Mouse (Mus musculus): ENCODE measurements around the gene Ddx27. TPM values are rescaled to one million over a fixed set of nuclear protein-coding genes. Genes with fewer than 3 reads are reported as not detected.
A peak's percentile ranks its signal among the peaks of the same experiment; 100 is the strongest.

The Ddx27 gene
- total RNA-seq, 2 experiments from 2014 or later = 27.7 to 28.6 TPM

GRCm38 (mm10) chr2:167077199-167077962, 62.4 kb downstream of the Ddx27 start:
- intact Hi-C loops (cut with DNase I) = no loop called here
- no peak for DNase-seq (ENCODE audit: low spot score in 2 of 2)

- intact Hi-C loops (cut with DNase I) = no loop called here
- no peak for DNase-seq (ENCODE audit: low spot score in 2 of 2)
These were observed 63.5 kb downstream of the Ddx27 start for GRCm38 (mm10) chr2:167078486-167078885.

- peak in 1 of 2 experiments; percentile 78 for DNase-seq (ENCODE audit: low spot score in 2 of 2)
- intact Hi-C loops (cut with DNase I) = loop anchor here (1.0 kb wide), 1 partner anchor 65 kb away; no protein-coding TSS in a partner anchor
These were observed 64.0 kb downstream of the Ddx27 start for GRCm38 (mm10) chr2:167078931-167079495.

- DNase-seq (ENCODE audit: low spot score in 2 of 2) = peak; percentile 80 to 96
These were observed 64.7 kb downstream of the Ddx27 start for GRCm38 (mm10) chr2:167079535-167080257.

GRCm38 (mm10) chr2:167080387-167080786, 65.4 kb downstream of the Ddx27 start:
- intact Hi-C loops (cut with DNase I) = no loop called here
- no peak for DNase-seq (ENCODE audit: low spot score in 2 of 2)

More at GRCm38 (mm10) chr2:167079535-167080257, 64.7 kb downstream of the Ddx27 start:
- intact Hi-C loops (cut with DNase I) = loop anchor here (1.0 kb wide), 1 partner anchor 65 kb away; no protein-coding TSS in a partner anchor

GRCm38 (mm10) chr2:167081135-167081534, 66.1 kb downstream of the Ddx27 start:
- DNase-seq (ENCODE audit: low spot score in 2 of 2) = no peak
- intact Hi-C loops (cut with DNase I) = no loop called here

GRCm38 (mm10) chr2:167081639-167082038, 66.6 kb downstream of the Ddx27 start:
- peak in 1 of 2 experiments; percentile 43 for DNase-seq (ENCODE audit: low spot score in 2 of 2)
- intact Hi-C loops (cut with DNase I) = no loop called here

Other genes with a start within 250 kb of the Ddx27 start
- gene Trp53rkb, start 222.7 kb upstream of the Ddx27 start, total RNA-seq (2021) = 1 to 10 TPM; 7.2 to 7.7 TPM
- gene Arfgef2, start 209.6 kb upstream of the Ddx27 start, total RNA-seq (2021) = 10 to 100 TPM; 52.7 to 54.6 TPM
- gene Cse1l, start 109.2 kb upstream of the Ddx27 start, total RNA-seq (2021) = 10 to 100 TPM; 56.0 to 58.7 TPM
- gene Stau1, start 18.9 kb upstream of the Ddx27 start, total RNA-seq (2021) = 10 to 100 TPM; 64.4 to 67.1 TPM
- gene Znfx1, start 47.8 kb downstream of the Ddx27 start, total RNA-seq (2021) = 10 to 100 TPM; 63.5 to 70.3 TPM
- gene Kcnb1, start 175.0 kb downstream of the Ddx27 start, total RNA-seq (2021) = 100 to 1,000 TPM; 192 to 207 TPM
- gene Ptgis, start 225.4 kb downstream of the Ddx27 start, total RNA-seq (2021) = 1 to 10 TPM; 1.6 to 2.7 TPM

All from left cerebral cortex, postnatal 25 days (tissue).